14 mouse cellular contexts compared by ENCODE assay signal in the genomic region with DNA sequence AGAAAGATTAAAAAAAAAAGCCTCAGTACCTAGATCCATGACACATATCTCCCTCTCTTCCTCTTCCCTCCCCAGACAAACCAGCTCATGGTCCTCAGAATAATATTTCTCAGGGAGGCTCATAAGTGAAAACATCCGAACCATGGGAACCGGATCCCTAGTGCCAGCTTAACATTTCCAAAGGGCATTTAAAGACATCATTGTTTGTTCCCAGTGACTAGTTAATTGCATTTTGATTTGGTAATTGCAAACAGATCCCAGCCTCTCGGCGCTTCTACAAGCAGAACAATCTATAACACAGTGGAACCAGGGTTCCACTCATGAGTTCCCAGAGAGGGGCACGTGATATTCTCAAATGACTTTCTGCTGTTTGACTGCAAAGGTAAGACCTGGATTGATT.
"Had no signal": no experiment of that assay in that cellular context is flagged by ENCODE, and none has a peak within 500 bp of the region (broad histone marks: within the 10 kb centered on the region; RNA-seq: fewer than 3 reads in every experiment).

No protein-coding gene starts in this region.

- H3K36me3 ChIP-seq: liver, embryonic 15.5 days; midbrain, embryonic 10.5 days; neural tube, embryonic 15.5 days; stomach, embryonic 15.5 days had no signal

- DNase-seq: kidney, adult 11 months; kidney, postnatal 25 days; lung, adult 2 months; lung, postnatal 4 days; midbrain, embryonic 14.5 days; thymus, adult 2 months; thymus, postnatal 25 days had no signal

- H3K27ac ChIP-seq: liver, embryonic 15.5 days; midbrain, embryonic 10.5 days; neural tube, embryonic 15.5 days; stomach, embryonic 15.5 days had no signal

- H3K4me2 ChIP-seq: liver, embryonic 11.5 days; liver, embryonic 15.5 days; neural tube, embryonic 15.5 days; stomach, embryonic 15.5 days had no signal

- H3K9ac ChIP-seq: liver, embryonic 15.5 days; neural tube, embryonic 15.5 days; stomach, embryonic 15.5 days had no signal

- H3K27me3 ChIP-seq: liver, embryonic 15.5 days; neural tube, embryonic 15.5 days; stomach, embryonic 15.5 days had no signal

- H3K4me1 ChIP-seq: liver, embryonic 15.5 days; midbrain, embryonic 10.5 days; neural tube, embryonic 15.5 days had no signal

- H3K9me3 ChIP-seq: liver, embryonic 15.5 days; midbrain, embryonic 10.5 days; neural tube, embryonic 15.5 days; stomach, embryonic 15.5 days had no signal

- H3K4me3 ChIP-seq: liver, embryonic 15.5 days; midbrain, embryonic 10.5 days; myocyte; neural tube, embryonic 15.5 days; stomach, embryonic 15.5 days had no signal

- ATAC-seq: lung, postnatal 0 days had no signal
